Mouse (Mus musculus) cortical plate, adult 2 months (tissue): ENCODE results near the gene Capza3.

Source experiments
- CTCF ChIP-seq: fragments of 200-500 bp; IDR thresholded peaks from 2 replicates; pipeline ENCODE4 v1.5.1; 2011; ENCODE audit warnings: mild to moderate bottlenecking, control low read depth, low read length; ENCODE audit not compliant: insufficient read depth; ENCODE audit errors: extremely low read depth
- POLR2A ChIP-seq: fragments of 200-500 bp; IDR thresholded peaks from 2 replicates; pipeline ENCODE4 v1.6.1; 2011; ENCODE audit warnings: mild to moderate bottlenecking, low read length, control low read depth; ENCODE audit not compliant: insufficient read depth; ENCODE audit errors: extremely low read depth

GRCm38 (mm10) chr6:140054271-140054928 is 13.3 kb downstream of the Capza3 start:
- no peak for TF ChIP-seq POLR2A
- TF ChIP-seq CTCF, result no peak
